Mouse (Mus musculus): Measurements from ENCODE around the gene Ankrd39.

Gene Ankrd39

DNA sequence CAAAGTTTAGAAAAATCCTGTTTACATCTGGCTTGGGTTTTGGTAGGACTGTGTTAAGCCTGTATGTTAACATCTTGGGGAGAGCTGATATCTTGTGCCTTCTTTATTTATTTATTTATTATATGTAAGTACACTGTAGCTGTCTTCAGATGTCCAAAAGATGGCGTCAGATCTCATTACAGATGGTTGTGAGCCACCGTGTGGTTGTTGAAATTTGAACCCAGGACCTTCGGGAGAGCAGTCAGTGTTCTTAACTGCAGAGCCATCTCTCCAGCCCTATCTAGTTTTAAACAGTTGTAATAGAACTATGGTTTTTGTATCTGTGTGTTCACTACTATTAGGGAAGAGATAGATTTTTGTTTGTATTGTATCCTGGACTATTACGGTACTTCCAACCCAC, 18.0 kb downstream of the Ankrd39 start:
- no peak for DNase-seq

DNA sequence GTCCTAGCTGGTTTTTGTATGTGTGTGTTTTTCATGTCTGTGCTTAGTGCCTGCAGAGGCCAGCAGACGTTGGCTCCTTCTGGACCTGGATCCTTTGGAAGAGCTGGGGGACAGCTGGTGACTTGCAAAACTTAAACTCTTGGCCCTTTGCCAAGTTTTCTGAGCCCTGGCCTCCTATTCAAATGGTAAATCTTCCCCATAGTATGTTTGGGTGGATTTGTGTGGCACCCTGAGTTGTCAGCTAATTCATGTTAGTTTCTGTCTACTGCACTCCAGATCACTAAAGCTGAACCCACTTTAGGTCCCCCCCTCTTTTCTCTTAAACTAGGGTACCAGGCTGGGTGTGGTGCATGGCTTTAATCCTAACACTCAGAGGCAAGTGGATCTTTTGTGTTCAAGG, 18.9 kb downstream of the Ankrd39 start:
- no peak for DNase-seq

DNA sequence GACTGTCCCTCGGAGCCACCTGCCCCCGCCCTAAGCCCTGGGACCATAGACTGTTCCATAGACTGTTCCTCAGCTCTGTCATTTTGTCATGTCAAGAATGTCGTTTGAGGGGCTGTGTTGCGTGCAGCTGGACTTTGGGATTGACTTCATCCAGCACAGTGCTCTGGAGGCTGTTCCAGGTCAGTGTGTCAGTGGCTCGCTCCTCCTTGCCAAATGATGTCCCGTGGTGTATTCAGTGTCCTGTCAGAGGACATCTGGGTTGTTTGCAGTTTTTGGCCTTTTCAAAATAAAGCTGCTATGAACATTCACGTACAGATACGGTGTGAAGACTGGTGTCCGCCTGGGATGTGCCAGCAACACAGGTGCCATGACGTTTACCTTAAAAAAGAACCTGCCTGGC, 20.3 kb downstream of the Ankrd39 start:
- DNase-seq = no peak

DNA sequence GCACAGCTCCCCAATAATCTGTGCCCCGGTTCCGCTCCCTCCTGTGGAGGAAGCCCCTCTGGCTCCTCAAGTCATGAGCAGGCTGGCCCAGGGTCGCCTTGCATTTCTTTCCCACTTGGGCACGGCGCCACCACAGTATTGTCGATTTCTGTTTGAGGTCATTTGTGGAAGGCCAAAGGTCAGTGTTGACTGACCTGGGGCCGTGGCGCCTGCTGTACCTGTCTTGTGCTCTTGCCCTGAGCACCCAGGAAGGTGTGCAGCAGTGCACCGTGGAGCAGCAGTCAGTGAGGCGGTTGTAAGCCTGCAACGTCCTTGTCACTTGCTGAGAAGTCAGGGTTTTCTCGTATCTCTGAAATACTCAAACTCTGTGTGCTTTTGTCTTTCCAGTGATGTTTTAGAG, 21.5 kb downstream of the Ankrd39 start:
- no peak for DNase-seq

DNA sequence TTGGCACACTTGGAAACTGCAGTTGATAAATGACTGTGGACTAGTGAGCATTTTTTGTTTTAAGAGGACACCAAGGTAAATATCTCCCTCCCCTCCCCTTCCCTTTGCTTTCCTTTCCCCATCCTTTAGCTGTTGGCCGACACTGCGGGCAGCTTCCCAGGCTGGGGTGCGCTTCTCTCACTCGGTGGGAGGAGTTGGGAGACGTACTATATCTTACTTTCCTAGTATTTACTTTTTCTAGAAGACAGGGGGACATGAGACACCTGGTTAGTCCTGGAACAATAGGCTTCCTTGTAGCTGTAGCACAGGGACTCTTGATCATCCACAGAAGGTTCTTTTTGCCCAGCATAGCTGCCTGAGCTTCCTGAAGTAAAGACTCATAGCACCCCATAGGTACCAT, 23.2 kb downstream of the Ankrd39 start:
- no peak for DNase-seq

DNA sequence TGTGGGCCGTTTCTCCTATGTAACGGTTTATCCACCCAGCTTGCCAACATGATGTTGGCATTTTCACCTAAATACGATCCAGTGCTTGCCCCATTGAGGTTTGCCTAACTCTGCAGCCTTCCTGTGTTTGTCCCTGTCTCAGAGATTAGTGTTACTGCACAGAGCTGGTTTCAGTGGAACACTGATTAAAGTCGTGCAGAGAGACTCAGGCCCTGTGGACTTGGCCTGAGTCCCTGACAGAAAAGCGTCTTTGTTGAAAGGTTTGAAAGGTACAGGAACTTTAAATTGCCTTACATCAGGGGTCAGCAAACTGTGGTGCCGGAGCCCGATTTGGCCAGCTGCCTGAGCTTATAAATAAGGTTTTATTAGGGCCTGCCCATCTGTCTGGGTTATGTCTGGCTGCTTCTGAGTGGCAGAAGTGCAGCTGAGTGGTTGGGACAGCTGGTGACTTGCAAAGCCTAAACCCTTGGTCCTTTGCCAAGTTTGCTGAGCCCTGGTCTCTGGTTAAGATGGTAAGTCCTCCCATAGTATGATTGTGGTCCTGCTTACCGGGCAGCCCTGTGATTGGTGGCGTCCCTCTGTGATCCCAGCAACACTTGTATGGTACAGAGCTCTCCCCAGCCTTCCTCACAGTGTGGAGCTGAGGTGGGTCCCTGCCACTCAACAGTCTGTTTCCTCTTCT, 23.8 kb downstream of the Ankrd39 start:
- no peak for DNase-seq

DNA sequence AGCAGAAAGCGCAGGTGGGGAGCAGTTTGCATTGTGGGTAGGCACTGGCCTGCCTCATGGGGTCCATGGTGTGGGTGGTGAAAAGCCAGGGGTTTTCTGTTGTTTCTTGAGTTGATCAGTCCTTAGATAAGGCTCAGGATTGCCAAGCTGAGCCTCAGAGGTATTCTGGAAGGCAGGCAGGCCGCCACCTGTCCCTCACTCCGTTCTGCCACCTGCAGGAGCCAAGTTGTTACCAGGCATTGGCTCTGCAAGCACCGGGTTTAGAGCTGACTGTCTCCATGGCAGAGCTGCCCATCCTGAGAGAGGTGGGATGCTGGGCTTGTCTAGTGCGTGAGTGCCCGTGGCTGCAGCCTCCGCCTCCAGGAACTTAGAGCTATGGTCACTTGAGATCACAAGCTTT, 25.0 kb downstream of the Ankrd39 start:
- DNase-seq = no peak

DNA sequence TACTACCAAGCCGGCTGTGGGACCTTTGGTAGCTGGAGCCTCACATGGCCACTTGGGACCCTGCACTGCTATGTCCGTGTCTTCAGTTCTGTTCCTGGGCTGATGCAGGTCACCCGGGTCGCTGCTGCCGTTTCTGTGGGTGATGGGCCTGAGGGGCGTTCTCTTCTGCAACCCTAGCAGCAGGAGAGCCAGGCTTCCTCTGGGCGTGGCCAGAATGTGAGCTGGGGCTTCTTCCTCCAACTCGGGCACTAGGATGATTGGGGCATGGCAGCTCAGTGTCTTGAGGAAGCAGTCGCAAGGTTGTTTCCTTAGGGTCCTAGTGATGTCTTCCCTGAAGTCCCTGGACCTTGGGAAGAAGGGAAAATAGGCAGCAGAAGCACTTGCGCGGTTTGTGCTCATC, 27.6 kb downstream of the Ankrd39 start:
- no peak for DNase-seq

DNA sequence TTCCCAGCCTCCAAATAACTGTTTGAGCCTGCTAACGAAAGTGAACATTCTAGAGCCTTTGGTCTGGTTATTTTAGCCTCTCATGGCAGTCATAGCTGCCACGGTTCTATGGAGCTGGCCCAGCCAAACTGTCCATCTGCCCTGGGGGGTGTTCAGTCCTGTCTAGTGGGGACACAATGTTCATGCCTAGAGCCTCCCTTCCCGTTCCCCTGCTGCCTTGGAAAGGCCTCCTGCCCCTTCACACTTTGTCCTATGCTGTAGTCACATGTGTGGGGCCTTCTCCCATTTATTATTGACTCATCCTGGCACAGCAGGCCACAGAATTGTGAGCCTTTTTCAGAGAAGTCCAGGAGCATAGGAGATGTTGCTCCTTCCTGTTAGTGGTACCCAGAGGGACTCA, 29.0 kb downstream of the Ankrd39 start:
- no peak for DNase-seq

DNA sequence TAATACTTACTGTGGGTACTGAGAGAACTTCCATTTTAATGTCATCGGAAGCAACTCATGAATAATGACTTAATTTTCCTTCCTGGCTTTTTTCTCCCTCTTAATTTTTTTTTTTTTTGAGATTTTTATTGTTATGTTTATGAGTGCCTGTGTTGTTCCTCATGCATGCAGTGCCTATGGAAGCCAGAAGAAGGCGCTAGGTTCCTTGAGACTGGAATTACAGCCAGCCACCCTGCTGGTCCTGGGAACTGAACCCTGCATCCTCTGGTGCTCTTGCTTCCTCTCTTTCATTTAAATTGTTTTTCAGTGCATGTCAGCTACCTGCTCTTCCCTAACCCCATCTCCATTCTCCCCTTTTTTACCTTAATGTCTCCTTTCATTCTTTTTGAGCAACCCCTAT, 33.5 kb downstream of the Ankrd39 start:
- peak; percentile 63 for DNase-seq

DNA sequence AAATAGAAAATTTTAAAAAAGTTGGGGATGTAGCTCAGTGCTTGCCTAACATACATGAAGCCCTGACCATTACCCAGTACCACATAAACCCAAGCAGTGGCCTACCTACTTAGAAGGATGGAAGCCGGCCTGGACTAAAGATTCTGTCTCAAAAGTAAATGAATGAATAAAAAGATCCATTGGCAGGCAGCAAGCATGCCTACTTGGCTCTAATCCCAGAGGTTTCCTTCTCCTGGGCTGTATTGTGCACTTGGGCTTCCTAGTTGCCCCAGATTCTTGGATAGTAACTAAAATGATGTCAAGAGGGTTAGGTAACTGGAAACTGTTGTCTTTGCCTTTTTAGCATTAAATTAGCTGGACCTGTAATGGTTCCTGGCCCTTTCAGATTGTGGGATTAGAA, 33.9 kb downstream of the Ankrd39 start:
- no peak for DNase-seq

DNA sequence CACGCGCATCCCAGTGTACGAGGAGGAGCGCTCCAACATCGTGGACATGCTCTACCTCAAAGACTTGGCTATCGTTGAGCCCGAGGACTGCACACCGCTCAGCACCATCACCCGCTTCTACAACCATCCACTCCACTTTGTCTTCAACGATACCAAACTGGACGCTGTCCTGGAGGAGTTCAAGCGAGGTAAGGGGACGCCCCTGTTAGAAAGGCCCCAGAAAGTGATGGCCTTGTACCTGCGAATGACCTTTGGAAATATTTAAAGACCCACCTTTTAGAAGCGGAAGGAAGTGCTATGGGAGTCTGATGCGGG, 34.3 kb downstream of the Ankrd39 start:
- DNase-seq = no peak

DNA sequence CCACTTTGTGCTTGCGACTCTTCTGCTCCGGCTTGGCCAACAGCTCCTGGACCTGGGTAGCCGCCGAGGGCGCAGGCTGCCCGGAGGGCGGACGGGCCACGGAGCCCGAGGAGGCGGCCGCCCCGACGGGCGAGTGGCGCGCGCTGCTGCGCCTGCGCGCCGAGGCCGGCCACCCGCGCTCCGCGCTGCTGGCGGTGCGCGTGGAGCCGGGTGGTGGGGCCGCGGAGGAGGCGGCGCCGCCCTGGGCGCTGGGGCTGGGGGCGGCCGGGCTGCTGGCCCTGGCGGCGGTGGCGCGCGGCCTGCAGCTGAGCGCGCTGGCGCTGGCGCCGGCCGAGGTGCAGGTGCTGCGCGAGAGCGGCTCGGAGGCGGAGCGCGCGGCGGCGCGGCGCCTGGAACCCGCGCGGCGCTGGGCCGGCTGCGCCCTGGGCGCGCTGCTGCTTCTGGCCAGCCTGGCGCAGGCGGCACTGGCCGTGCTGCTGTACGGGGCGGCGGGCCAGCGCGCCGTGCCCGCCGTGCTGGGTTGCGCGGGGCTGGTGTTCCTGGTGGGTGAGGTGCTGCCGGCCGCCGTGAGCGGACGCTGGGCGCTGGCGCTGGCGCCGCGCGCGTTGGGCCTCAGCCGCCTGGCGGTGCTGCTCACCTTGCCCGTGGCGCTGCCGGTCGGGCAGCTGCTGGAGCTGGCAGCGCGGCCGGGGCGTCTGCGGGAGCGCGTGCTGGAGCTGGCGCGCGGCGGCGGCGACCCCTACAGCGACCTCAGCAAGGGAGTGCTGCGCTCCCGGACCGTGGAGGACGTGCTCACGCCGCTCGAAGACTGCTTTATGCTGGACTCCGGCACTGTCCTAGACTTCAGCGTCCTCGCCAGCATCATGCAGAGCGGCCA, 34.9 kb downstream of the Ankrd39 start:
- DNase-seq = peak; percentile 61

DNA sequence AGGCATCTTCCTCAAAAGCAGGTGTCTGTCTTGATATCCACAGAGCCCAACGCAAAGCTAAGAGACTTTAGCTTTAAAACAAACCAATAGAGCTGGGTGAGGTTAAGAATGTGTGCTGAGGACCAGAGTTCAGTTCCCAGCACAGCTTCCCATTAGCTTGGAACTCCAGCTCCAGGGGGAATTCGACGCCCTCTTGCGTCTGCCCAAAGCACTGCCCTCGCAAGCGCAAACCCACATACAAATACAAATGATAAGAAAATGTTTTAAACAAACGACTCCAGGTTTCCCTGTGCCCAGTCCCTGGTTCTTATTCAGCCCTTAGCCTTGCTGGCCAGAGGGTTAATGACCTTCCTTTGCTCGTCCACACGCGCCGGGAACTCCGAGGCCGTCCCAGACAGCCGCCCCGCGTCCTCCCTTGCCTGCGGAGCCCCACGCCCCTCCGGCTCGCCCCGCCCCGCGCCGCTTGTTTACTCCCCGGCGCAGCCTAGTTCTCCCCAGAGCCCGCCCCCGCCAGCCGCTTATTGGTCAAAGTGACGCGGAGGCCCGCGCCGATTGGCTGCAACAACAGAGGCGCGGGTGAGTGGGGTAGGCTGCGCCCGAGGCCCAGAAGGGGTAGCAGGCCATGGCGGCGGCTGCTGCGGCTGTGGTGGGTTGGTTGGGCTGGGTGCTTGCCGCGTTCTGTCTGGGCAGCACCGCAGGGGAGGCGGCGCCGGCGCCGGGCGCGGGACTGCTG, 35.8 kb downstream of the Ankrd39 start, which contains the start of gene Cnnm3:
Gene Cnnm3, plus strand, starts transcription at position 579 of the 733 bp plus-strand sequence.
- DNase-seq = peak; percentile 100

DNA sequence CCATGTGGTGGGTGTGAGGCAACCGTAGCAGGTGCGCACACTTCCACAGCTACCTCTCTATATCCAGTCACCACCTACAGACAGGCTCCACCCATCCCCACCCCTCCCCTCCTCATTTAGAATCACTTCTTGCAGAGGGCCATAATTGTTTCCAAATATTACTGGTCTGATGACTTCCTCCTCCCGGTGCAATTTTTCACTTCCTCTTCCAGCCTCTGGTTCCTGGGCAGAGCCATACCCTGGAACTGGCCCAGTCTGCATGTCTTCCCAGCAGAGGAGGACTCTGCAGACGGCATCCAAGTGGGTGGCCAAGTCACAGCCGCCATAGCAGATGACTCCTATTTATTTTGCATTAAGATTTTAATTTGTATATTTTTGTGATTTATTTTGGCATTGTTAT, 39.0 kb downstream of the Ankrd39 start:
- DNase-seq = no peak

DNA sequence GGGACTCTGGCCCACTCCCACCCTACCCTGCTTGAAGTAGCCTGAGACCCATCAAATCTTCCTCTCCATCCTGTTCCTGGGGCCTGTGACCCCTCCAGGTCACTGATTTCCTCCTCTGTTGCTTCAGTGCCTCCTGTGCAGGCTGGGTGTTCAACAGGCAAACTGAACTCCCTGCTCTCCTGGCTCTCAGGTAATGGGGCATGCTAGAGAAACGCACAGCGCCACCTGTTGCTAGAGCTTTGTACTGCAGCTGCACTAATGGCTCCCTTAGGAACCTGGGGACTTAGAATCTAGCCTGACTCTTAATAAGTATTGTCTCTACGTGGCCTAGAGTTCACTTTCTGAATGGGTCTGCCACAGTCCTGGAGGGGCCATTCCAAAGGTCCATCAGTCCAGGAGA, 46.0 kb downstream of the Ankrd39 start:
- DNase-seq = peak; percentile 87

DNA sequence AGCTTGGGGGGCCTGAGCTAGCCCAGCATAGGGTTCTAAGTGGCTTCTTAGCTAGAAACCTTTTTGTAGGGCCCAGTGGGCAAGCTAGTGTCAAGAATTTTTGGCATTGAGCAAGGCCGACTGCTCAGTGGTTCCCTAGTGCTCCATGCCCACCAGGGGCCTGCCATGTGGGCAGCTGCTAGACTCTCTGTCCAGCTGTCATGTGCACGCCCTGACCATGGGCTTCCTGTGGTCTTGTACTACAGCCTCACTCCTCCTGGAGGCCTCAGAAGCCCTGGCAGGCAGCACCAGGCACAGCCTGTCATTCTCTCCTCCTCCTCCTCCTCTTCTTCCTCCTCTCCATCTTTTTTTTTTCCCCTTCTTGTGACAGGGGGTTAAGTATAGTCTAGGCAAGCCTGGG, 49.9 kb downstream of the Ankrd39 start:
- no peak for DNase-seq

DNA sequence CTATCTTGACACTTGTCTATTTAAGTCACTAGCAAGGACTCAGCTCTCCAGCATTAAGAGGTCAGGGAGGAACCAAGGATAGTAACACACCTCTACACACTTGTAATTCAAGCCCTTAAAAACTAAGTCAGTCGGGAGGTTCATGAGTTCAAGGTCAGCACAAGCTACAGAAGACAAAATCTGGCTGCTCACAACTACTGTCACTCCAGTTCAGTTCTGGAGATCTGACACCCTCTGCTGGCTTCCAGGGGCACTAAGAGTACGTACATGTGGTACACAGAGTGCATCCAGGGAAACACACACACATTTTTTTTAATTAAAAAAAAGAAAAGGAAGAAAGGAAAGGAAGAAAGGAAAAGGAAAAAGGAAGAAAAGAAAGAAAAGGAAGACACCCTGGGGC, 50.5 kb downstream of the Ankrd39 start:
- DNase-seq = peak; percentile 50

DNA sequence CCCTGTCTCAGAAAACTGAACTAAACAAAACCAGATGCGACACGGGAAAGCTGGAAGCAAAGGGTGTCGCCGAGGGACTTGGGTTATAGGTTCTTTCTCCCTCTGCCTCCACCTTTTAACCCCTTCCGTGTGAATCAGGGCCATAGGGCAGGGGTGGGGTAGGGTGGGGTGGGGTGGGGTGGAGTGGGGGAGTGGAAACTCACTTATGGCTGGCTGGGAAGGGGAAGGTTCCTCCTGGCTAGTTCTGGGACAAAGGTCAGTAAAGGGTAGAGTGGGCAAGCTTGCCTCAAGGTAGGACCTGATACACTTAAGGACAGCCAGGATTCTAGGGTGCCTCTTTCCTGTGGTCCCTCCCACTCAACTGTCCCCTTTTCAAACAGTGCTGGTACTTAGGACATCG, 53.9 kb downstream of the Ankrd39 start:
- no peak for DNase-seq

DNA sequence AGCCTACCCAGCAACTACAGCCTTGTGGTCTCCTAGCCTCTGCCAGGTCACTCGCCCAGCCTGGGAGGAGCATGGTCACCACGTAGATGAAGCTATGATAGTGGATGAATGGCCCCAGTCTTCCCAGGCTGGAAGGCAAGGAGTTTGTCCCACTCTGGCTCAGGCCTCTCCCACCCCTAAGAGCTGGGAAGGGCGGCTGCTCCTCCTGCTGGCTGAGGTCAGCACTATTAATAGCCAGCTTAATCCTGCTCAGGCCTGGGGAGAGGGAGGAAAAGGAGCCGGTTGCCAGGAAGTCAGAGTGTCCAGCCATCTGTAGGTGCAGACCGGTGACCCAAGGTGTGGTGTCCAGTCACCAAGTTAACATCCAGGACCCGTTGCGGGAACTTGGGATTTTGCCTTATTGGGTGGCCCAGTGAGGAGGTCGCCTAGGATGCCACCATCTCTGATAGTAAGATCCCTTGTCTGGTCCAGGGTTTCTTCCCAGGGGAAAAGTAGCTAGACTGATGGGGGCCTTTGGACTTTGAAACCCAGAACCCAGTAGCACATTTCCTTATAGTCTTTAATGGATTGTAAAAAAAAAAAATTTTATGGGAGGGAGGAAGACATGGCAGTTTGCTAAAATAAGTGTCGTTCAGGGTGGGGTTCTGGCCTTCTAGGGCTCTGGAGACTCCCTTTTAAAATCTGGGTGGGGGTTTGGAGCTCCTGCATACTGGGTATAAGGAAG, 54.7 kb downstream of the Ankrd39 start:
- peak; percentile 83 for DNase-seq

DNA sequence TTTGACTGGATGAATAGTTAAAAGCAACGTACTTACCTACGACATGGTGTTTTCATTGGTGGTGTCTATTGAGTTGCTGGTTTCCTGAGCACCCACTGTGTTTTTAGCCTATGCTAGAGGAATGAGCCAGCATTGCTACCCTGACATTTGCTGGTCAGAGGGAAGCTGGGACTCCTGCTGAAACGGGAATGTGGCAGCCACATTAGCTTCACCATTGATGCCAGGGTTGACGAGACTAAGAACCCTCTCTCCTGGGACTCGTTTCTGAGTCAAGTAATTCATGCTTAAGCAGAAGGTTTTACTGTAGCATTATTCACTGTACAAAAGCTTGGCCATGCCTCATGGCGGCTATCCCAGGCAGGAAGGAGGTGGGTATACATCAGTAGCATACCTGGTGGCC, 57.6 kb downstream of the Ankrd39 start:
- DNase-seq = no peak
